Mouse (Mus musculus) c-Kit-positive CD71-positive TER-119-positive erythroid progenitor cells, embryonic 14.5 days (primary cell): Measurements from ENCODE around the gene Alkbh2.

Experiments
- DNase-seq: peaks from one replicate; pipeline ENCODE4 v3.0.0-alpha.2; 2013; ENCODE audit warnings: low spot score

Alkbh2 gene

DNA sequence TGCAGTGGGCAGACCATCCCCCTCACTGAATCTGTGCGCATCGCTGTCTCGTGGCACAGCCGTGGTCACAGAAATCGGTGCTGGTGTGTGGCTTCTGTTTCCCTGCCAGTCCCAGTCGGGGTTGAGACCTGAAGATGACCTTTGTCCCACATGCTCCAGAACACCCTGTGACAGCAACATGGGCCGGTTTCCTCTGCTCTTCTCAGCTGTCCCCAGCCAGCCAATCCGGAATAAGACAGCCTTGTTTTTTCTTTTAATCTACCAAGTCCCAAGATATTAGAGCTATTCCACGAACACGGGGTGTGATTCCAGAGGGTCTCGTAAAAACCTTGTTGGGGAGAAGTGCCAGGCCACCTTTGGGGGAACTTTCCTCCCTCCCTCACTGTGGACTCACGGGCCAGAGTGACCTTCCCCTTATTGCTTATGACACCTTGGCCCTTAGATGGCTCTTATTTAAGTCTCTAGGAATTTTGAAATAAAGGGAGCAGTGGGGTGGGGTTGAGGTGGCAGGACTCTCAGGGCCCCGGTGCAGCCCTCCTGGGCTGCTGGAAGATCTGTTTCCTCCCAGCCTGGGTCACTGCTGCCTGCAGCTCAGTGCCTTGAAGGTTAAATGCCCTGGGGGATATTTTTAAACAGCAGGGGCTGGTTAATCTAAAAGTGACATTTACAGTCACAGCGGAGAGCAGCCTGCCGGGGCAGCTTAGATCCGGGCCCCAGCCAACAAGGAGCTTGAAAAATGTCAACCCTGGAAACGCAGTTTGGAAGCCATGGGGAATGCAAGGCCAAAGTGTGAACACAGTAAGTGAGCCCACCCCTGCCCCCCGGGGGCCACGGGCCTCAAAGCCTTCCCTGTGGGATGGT, 18.2 kb upstream of the Alkbh2 start, which contains the start of gene Acacb:
Gene Acacb, plus strand, starts transcription at position 508 of the 861 bp plus-strand sequence.
- no peak for DNase-seq

DNA sequence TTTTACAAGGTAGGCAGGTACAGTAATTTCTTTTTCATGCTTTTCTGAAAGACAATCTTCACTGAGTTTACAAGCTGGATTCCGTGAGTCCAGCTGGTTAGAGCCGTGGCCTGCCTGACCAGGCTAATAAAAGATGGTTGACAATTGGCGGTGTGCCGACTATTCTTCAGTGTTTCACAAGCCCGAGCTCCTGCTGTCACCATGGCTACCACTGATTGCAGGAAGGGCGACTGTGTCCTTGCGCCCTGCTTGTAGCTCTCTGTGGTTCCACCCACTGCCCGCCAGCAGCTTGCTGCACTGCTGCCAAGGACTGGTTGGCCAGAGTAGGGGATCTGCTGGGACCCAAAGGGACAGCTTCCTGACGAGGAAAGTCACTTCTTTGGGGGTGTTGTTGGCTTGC, 11.2 kb upstream of the Alkbh2 start:
- no peak for DNase-seq

DNA sequence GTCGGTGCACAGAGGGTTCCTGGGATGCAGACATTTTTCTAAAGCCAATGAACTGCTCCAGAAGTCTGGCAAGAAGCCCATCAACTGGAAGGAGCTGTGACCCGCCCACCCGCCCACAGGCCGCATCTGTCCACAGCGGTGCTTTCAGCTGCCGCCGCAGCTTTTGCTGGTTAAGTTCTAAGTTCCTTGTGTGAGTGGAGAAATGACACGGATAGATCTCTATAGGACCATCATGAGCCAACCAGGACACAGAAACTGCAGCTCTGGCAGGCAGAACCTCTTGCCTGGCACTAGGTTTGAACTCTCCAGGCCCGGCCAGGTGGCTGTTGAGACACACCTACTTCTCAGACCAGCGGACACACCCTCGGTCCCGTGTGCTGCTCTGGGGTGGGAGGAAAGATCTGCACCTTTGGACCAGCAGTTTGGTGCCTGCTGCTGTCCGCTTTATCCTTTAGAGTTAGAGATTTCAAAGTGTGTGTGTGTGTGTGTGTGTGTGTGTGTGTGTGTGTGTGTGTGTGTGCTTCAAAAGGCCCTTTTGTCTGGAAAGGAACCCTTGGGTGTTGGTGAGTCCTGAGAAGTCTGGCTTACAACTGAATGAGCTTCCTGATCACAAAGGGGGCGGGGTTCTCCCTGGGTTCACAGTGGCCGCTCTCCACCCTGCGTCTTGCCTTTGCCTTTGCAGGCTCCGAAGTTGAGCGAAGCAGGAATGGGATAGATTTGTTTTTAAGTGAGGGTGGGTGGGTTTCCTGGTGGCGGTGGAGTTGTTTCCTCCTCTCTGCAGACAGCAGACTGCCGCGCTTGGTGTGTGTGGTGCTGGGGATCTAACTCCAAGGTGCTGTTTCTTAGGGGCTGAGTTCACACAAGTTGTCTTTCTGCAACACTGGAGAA, 10.5 kb upstream of the Alkbh2 start:
- DNase-seq, result no peak

DNA sequence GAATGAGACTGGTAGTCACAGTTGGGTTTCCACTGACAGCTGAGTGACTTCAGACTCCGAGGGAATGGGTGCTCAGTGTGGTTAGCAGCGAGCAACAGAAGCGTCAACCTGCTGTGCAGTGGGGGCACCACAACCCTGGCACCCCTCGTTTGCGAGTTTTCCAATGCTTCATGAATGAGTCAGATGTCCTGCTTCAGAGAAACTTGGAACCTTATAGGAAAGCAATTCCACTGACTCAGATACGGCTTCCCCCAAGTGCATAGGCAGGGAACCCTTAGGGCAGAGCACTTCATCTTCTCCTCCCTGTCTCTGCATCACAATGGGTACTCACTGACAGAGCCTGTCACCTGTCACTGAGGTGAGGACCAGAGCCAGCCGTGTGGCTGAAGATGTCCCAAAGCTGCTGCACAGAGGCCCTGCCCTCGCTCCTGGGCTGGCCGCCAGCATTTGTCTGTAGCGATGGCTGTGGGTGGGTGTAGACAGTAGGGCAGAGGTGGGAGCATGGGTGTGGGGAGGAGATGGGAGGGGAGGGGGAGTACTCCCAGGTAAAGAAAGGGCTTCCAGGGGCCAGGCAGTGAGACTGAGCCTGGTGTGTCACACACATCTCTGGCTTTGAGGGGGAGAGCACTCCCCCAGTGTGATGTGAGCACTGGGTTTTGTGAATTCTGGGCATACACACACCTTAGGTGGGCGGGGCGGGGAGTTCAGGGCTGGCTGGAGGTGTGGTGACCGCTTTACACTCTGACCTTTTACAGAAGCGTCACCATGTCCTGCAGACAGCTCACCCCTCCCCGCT, 9.7 kb upstream of the Alkbh2 start:
- no peak for DNase-seq

DNA sequence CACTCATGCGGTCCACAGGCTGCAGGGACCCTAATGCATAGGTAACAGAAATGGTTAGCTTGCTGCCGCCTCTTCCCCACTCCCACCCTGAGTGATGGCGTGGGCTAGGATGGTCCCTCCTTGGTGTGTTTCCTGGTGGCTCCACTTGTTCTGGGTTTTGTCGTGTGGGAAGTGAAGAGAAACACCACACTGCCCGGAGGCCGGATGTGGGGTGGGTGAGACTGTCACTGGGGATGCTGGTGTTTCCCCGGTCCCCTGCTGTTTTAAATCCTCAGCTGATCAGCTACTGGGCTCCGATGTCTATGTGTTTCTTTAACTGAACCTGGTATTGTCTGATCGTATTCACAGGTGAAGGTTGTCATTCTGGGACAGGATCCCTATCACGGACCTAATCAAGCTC, 7.5 kb upstream of the Alkbh2 start:
- DNase-seq, result no peak

DNA sequence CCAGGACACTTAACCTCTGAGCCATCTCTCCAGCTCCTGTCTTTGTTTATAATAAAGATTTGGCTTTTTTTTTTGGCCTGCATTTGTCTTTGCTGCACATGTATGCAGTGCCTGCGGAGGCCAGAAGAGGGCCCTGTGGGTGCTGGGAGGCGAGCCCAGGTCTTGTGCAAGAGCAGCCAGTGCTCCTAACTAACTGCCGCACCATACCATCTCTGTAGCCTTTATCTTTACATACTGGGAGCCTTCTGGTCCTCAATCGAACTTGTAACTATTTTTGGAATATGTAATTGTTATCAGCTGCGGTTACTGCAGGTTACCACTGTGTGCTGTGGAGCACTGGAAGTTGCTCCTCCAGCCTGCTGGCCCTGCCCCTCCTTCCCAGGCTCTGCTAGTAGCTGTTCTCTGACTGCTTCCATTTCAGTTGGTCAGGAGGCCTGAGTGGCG, 6.1 kb upstream of the Alkbh2 start:
- peak; percentile 58 for DNase-seq

DNA sequence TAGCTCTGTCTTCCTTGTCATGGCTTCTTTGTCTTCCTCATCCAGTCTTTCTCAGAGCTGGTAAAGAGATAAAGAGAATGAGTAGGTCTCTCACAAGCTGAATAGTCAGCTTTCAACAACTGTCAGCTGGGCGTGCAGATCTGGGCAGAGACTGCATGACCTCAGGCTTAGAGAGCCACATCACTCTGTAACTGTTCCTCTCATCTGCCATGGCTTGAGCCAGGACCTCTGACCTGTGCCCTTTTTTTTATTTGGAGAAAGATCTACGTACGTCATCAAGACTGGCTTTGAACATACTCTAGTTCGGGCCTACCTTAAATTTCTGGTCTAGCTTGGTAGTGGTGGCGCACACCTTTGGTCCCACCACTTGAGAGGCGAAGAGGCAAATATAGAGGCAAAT, 4.8 kb upstream of the Alkbh2 start:
- no peak for DNase-seq

DNA sequence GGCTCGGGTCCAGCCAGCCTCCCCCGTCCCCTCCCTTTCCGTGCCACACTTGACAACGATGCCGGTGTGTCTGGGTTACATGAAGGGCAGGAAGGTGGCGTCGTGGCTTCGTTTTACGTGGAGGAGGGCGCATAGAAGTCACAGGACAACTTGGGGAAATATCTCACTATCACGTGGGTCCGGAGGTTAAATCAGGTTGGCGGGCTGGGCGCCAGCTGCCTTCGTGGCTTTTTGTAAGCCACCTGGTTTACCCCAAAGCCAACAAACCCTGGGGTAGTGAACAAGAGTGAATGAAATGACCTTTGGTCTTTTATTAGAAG, 3.5 kb upstream of the Alkbh2 start:
- peak; percentile 46 for DNase-seq

DNA sequence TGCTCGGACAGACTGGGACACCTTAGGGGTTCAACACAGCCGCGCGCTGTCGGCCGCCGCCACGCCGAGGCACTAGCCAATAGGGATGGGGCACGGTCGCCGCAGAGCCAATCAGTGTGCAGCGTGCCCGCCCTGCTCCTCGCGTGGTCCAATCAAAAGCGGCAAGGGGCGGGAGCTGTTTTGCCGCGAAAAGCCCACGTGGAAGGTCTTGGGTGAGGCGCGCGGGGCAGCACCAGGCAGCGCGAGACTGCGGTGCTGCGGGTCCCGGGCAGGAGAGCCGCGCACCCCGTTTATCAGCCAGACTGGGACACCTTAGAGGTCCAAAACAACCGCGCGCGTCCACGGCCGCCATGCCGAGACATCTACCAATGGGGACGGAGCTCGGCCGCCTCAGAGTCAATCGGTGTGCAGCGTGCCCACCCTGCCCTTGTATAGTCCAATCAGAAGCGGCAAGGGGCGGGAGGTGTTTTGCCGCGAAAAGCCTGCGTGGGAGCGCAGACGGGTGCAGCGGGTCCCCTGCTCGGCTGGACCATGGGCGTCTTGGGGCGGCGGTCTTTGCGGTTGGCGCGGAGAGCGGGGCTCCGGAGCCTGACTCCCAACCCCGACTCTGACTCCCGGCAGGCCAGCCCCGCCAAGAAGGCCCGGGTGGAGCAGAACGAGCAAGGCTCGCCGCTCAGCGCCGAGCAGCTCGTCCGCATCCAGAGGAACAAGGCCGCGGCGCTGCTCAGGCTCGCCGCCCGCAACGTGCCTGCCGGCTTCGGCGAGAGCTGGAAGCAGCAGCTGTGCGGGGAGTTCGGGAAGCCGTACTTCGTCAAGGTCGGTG, 2.9 kb upstream of the Alkbh2 start:
- peak; percentile 88 for DNase-seq

DNA sequence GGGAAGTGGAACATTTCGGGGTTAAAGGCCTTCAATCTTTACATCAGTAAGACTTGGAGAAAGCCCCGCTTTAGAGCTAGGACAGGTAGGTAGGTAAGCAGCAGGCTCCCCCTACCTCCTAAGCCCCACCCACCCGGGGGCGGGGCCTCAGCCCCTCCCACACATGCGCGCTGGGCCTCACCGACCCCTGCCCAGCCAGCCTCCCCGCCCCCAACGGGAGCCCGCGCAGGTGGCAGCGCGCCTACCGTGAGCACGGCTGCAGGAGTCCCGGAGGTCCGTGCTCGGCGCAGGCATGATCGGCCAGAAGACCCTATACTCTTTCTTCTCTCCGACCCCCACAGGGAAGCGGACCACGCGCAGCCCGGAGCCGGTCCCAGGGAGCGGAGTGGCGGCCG, 2.2 kb upstream of the Alkbh2 start, which contains the start of gene Ung:
Gene Ung, plus strand, starts transcription at position 176 of the 395 bp plus-strand sequence.
- peak; percentile 40 for DNase-seq

DNA sequence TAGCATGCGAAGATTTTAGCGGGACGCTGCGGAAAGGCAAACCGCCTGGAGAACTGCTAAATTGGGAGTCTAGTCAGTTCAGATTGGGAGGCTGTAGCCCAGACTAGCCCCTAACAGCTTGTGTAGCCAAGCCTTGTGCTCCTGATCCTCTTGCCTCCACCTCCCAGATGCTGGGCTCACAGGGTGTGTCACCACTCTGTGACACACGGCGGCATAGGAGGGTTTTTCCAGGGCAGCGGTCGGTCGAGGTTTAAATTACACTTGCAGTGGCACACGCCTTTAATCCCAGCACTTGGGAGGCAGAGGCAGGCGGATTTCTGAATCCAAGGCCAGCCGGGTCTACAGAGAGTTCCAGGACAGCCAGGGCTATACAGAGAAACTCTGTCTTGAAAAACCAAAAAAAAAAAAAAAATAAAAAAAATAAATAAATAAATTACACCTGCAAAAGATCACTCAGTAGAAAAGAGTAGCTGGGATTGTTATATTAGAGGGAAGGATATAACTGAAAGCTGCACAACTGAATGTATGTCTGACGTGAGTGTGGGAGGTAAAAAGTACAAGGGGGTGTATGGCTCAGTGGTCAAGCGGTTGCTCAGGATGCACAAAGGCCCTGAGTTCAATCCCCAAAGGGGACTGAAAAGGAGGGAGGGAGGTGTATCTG, 1.7 kb upstream of the Alkbh2 start:
- DNase-seq, result no peak

DNA sequence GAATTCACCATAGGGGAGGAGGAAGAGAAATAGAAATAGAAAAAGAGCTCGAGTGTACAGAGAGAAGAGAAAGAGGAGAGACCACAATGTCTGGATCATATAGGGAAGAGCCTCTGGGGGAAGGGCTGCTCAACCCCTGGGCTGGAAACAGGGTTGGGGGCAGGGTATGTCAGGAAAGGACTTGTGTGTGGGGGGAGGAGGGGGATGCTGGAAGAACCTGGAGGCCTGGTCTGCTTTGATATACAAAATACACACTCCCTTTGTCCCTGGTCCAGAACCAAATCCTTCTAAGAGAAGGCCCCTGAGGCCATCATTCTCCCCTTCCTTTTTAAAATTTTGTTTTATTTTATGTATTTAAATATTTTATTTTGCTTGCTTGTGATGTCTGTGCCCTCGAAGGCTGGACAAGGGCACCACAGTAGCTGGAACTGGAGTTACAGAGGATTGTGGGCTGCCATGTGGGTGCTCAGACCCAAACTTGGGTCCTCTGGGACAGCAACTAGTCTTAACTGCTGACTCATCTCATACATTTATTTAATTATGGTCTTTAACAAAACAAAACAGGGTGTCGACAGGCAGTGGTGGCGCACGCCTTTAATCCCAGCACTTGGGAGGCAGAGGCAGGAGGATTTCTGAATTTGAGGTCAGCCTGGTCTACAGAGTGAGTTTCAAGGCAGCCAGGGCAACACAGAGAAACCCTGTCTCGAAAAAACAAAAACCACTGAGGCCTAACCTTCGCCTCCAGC, 1.3 kb downstream of the Alkbh2 start:
- no peak for DNase-seq

DNA sequence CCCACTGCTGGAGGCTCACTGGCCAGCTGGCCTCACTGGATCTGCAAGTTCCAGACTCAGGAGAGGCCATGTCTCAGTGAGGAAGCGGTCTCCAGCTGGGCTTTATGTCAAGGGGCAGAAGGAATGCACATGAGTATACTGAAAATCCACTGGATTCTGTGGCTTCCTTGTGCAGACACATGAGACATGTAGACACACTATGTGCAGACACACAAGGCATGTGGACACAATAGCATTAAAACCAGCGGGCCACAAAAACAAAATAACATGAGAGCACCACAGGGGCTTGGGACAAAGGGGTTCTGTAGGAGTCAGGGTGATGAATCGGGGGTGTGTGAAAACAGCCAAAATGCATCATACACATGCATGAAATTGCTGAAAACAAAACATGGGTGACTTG, 2.0 kb downstream of the Alkbh2 start:
- no peak for DNase-seq

DNA sequence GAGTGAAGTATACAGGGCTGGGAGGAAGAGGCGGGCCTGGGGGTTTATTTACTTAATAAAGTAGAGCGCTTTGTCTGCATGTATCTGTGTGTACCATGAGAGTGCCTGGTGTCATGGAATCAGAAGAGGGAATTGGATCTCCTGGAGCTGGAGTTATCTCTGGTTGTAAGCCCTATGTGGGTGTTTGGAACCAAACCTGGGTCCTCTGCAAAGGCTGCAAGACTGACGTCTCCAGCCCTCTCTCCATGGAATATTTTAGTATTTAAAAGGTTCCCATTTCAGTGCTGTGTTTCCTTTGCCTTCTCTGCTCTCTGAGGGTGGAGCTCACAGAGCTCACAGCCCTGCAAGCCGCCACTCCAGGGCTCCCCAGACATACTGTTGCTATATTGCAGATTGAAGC, 8.2 kb downstream of the Alkbh2 start:
- no peak for DNase-seq

DNA sequence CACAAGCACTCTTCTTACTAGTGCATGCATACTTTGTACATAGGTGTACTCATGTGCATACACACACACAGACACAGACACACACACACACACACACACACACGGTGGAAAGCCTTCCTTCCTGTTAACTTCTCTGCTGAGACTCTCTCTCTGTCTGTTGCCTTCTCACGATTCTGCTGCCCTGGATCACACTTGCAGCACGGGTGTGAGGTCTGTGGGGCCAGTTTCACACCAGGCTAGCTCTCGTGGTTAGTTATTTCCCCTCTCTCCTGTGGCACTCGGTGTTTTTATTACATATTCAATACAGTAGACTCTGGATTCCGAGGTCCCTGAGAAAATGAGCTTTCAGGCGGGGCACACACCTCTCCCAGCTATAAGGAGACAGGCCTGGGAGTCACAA, 11.4 kb downstream of the Alkbh2 start:
- no peak for DNase-seq

DNA sequence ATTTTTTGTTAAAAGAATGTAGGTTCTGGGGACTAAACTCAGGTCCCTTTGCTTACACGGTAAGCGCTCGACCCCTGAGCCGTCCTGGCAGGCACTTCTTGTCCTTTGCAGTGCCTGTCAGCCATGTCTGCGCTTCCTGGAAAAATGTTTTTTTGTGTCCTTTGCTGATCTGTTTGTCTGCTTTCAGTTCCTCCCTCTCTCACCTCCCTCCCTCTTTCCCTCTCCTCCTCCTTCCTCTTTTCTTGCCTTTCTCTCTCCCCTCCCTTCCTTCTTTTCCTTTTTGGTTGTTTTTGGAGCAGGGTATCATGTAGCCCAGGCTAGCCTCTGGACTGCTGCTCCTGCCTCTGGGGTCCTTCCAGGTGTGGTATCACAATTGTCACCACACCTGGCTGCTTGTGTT, 13.0 kb downstream of the Alkbh2 start:
- DNase-seq, result no peak

DNA sequence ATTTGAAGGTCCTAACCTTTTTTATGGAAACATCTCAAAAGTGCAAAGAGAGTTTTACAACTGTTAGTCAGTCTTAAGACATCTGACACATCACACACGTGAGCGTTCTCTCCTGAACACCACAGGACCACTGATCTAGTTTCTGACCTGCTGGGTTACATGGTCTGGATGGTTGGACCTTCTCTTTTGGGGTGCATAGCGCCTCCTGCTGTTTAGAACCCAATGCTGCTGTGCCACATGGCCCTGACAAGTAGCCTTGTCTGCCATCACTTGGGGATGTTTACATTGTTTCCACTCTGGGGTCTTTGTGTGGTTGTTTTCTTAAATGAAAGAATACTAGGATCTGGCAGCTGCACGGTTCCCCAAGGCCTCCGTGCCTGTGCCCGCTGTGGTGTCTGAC, 14.7 kb downstream of the Alkbh2 start:
- DNase-seq, result no peak

DNA sequence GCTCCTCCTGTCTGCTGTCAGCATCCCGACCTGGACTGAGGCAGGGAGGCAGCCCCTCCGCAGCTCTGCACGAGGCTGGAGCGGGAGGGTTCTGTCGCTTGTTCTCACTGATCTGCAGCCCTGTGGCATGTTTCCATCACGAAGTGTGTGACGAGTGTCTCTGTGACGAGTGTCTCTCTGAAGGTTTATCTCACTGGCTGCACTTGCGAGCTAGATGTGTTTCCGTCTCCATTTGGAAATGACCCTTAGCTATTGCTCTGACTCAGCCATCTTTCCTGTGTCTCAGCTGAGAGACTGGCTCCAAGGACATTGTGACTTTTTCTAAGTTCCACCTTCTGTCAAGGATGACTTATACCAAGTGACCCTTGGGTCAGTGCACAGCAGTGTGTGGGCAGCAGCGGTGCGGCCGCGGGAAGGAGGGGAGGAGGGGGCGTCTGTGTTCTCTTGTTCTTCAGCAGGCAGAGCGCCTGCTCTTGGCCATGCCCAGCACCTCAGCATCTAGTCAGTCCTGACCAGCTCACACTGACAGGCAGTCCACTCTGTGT, 21.6 kb downstream of the Alkbh2 start:
- DNase-seq, result no peak

DNA sequence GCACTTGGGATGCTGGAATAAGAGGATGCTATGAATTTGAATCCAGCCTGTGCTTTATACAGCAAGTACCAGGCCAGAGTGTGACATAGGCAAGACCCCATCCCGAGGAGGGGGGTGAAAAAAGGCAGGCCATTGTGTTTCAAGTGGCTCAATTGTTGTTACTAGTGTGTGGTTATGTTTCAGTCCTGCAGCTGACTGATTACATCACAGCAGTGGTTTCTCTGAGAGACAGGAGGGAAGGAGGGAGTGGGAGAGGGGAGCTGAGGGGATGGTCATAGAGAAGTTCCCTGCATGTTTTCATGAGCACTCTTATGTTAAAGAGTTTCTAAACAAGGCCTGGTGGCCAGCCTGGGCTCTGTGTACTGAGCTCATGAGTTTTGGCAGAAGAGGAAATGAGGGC, 25.2 kb downstream of the Alkbh2 start:
- DNase-seq, result no peak

DNA sequence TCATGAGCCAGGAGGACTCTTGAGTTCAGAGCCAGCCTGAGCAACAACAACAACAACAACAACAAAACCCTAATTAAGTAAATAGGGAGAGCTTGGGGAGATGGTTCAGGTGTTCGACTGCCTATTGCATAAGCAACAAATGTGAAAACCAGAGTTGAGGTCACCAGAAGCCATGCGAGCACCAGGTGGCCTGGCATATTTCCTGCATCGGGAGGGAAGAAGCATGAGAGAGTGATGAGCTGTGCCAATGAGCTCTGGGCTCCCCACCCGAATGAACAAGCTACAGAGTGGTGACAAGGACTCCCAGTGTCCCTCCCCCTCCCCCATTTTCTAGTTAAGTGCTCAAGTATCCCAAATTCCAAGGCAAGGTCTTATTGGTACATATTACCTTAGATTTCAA, 26.1 kb downstream of the Alkbh2 start:
- DNase-seq, result no peak
